Mouse (Mus musculus) 416B (cell line): ENCODE measurements around the gene C4b.
"Not testable (repeated sequence)": the region's sequence is repeated elsewhere in the genome, so short reads cannot be mapped to it uniquely, and the experiment has no call there.

ENCODE experiments used
- DNase-seq: peaks from one replicate; pipeline ENCODE4 v3.0.0; 2011; ENCODE audit warnings: low read depth

The C4b gene

DNA sequence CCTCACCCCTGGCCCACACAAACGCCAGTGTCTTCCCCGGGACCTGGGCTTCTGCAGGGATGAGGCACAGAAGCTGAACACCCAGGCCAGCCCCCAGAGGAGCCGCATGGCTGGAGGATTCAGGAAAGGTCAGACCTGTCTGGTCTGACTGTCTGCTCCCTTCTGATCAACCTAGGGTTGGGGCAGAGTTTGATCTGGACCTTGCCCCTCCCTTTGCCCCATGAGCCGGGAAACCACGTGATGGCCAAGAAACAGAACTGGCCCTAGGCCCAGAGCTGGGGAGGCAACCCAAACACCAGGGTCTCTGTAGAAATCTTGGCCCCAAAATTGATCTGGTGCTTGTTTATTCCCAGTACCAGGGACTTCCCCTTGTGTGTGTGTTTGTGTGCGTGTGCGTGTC is at the start of gene C4b:
TSS of gene C4b (minus strand) at position 164 of the 400 bp plus-strand sequence.
- DNase-seq, result no peak

DNA sequence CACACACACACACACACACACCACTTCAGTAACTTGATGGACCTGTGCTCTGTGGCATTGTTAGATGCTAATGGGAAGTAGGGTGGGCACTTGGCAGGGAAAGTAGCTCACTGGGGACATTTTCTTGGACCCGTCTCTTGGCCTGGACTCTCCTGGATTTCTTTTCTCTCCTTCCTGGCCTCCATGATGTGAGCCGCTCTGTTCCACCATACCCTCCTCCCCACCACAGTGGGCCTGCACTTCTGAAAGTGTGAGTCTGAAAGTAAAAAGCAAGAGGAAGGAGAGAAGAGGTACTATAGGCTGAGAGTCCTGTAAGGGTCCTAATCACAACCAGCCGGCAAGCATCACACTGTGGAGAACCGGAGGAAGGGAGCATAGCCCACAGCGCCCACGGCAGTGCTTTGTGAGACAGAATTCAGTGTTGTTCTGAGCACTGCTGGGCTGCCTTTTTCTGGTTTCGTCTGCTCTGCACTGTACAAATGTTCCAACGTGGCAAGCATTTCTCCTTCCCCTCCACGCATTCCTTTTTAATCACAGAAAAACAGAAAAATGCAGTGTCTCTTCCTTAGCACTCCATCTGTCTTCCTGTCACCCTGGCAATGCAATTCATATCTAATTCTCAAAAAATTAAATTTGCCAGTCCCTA is 34.1 kb upstream of the C4b start:
- no peak for DNase-seq

DNA sequence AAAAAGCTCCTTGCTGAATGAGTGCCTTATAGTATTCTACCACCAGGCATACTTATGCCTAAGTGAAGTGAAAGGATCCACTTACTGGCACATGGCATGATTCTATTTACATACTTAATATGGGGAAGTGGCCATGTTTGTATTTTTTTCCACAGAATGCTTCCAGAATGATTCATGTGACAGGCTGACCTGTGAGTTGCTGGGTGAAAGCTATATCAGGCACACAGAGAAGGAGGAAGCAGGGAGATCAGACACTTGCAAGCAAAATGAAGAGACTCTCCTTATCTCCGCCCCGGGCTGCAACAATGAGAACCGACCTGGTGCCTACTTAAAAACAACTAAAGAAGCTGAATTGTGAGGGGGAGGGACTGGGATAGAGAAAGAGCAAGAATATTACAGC is 17.8 kb upstream of the C4b start:
- no peak for DNase-seq

DNA sequence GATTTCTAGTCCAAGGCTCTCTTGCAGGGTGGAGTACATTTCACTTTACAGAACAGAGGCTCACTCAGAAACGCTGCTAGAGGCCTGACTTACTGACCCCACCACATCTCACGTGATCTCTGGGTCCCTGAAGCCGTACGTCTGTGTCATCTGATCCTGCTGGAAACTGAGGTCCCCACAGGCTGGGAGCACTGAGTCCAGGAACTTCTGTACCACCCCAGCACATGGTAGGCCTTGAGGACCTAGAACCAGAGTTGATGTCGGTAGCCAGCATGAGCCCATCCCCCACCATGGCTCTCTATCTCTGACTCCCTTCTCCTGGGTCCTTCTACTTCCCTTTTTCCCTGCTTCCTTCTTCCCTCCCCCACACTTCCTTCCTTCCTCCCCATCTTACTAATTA is 2.8 kb upstream of the C4b start:
- no peak for DNase-seq

DNA sequence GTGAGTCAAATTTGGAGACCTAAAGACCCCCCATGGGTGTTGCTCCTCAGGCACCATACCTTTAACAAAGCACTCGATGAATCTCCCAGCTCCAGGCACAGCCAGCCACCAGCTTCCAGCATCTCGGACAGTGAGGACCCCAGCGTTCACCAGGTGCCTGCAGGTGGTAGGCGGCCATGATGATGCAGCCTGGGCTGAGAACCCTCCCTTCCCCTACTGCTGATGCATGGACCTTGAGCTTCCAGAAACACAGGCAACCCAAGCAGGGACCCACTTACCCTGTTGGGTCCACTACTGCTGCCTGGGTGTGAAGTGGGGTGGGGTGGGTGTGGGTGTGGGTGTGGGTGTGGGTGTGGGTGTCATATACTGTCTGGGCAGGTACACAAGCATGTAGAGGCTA is 1.5 kb upstream of the C4b start:
- not testable (repeated sequence) for DNase-seq

DNA sequence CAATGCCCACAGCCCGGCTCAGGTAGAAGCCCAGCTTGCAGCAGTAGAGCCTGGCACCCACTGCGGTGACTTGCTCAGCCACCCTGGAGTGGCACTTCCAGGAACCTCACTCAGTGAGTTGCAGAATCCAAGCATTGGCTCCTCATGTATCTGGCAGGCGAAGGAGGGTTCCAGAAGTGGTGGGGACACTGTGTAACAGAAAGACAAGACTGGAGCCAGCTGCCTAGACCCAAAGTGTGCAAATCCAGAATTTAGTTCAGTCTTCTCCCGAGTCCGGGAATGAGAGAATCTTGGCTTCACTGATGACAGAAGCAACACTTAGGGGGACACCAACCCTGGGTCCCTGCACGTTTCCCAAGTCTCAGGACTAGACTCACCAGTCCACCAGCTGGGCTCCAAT is 929 bp upstream of the C4b start:
- not testable (repeated sequence) for DNase-seq

DNA sequence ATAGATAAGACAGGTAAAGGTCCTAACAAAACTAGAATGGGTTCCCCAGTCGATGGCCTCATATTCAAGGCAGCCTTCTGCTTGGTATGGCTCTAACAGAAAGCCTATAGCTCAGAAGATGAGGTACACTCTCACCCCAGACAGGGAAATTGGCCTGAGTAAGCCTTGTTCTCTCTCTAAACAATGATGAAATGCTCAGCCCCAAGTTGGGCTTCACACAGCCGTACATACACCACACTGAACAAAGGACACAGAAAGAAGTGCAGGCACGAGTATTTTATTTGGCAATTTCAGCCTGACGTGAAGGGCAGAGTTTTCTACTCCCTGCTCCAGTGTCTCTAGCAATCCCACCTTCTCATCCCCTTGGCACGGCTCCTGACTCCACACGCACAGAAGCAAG is 524 bp upstream of the C4b start:
- no peak for DNase-seq

DNA sequence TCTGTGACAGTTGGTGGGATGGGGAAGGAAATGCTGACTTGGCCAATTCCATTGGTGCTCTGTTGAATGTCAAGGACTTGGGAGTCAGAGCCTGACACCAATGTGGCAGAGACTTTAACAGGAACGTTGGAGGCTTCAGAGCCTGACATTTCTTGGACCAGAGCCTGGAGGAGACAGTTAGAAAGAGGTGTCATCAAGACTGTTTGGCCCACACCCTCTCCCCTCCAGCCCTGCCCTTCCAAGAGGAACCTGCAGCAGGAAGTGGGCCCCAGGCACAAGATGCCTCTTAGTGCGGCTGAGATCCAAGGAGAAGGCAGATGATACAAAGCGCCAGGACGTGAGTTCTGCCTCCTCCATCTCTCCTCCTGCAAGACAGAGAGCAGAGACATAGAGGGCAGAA is 3.4 kb downstream of the C4b start:
- no peak for DNase-seq

DNA sequence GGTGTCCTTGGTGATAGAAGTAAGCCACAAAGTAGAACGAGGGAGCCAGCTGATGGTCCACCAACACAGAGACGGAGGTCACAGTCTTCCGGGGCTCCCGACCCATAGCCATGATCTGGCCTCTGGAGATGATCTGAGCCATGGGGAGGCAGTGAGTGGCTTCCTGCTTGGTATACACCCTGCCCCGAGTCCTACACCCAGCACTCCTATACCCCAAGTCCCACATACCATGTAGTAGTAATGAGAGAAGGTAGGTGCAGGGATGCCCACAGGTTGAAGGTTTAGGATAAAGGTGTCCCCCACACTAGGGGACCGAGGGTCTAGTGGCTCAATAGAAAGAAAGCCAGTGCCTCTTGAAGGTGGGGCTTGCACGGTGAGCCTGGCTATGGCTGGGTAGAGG is 4.0 kb downstream of the C4b start:
- not testable (repeated sequence) for DNase-seq

DNA sequence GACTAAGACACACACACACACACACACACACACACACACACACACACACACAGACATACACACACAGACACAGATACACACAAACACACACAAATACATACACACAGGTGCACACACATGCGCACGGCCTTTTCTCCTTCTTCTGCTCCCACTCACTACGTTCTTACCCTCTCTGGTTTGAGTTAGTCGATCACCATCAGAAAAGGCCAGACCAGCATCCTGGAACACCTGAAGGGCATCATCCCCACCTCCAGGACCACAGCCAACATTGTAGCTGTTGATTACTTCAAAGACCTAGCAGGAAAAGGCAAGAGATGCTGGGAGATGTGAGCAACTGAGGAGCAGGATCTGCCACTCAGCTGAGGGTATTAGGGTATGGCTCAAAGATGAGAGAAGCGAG is 6.2 kb downstream of the C4b start:
- DNase-seq, result not testable (repeated sequence)

DNA sequence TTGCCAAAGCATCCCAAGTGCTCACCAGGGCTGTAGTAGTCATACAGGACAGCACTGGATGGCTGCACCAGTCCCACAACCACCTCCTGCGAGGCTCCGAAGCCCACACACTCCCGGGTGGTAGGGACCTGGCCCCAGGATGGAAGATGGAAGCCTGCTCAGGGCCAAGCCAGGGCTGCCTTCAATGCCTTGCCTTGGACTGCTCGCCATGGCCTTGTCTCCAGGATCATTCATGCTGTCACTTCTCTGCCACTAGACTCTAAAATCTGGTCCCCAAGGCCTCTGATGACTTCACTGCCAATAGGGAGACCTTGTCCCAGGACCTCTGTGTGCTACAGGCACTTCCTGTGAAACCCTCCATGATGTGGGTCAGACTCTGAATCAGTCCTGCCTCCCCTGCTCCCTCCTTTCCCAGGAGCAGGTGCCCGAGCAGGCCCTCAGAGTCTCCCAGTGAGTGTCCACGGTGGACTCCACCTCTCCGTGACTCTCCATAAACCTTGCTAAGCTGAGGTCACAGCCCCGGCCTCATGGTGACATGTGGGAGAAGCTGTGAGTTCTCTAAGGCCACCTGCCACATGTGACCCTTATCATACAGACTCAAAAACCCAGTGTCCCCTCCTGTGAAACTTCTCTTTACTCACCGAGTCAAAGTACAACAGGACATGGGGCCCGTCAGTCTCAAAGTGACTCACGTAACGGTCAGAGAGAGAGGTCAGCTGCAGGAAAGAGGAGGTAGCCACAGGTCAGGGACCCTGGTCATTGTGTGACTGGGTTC is 13.7 kb downstream of the C4b start:
- DNase-seq, result not testable (repeated sequence)

DNA sequence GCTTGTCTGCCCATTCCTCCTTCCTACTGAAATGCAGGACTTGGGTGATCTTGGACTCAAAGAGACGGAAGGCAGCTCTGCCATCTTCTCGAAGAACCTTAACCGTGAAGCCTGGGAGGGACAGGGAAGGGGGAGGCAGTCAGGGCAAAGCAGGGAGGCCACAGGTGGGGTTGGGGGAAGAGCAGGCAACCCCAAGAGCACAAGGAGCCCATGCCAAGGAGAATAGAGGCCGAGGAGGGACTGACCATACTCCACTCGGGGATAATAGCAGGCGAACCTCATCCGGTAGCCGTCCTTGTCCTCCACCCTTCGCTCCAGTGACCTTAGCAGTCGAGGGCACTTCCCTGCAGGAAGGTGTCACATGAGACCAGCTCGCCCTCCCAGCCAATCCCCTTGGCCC is 14.5 kb downstream of the C4b start:
- DNase-seq, result not testable (repeated sequence)

DNA sequence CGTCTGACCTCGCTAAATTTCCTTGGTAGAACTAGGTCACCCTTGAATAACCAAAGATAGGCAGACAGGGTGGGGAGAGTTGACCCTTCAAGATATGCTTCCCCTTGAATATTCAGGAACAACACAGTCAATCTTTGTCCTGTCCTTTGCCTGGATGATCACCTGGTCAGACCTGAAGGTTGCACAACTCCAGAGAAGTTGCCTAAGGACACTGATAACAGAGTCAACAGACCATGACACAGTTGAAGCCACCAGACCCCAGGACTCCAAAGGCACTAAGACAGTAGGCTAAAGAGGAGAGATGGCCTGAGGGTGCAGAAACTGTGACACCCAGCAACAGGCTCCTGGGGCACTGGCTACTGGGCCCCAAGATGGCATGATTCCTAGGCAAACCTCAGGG is 15.8 kb downstream of the C4b start:
- DNase-seq, result no peak

DNA sequence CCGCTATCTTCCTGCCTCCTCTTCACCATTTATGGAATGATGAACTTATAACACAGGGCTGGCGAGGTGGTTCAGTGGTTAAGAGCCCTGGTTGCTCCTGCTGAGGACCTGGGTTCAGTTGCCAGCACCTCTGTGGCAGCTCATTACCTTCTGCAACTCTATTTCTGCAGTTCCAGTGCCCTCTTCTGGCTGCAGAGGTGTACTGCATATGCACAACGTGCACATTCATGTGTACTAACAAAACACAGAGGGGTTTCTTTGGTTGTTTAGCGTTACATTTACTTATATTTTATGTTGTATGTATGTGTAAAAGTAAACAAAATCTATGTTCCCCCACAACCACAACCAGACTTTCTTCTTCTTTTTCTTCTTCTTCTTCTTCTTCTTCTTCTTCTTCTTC is 20.6 kb downstream of the C4b start:
- peak; percentile 5 for DNase-seq

DNA sequence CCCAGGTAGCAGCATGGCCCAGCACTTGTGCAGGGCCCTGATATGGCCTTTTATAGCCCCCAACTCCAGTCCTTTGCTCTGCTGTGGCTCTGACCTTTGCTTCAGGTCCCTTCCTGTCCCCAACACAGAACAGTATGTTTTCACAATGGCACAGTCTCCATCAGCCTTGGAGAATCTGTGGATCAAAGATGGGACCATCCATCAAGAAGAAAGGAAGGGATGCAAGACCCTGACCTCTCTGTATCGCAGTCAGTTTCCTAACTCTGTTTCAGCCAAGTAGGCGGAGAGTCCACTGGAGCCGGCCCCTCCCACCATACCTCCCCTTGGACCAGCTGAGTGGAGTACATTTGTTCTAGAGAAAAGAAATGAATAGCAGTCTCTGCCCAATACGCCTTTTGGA is 21.4 kb downstream of the C4b start:
- not testable (repeated sequence) for DNase-seq

DNA sequence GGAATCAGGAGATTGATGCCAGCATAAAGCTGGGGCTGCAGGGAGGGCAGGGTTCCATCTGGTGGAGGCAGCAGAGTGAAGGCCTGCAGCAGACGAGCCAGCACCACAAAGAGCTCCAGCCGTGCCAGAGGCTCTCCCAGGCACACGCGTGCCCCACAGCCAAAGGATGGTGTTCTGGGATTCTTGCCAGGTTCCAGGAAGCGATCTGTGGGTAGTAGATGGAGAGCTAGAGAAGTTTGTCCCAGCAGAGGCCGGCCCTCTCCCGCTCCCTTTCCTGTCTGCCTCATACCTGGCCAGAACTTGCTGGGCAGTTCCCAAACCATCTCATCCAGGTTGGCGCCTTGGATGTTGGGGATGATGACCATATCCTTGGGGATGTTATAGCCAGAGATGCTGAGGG is 23.8 kb downstream of the C4b start:
- DNase-seq, result not testable (repeated sequence)

DNA sequence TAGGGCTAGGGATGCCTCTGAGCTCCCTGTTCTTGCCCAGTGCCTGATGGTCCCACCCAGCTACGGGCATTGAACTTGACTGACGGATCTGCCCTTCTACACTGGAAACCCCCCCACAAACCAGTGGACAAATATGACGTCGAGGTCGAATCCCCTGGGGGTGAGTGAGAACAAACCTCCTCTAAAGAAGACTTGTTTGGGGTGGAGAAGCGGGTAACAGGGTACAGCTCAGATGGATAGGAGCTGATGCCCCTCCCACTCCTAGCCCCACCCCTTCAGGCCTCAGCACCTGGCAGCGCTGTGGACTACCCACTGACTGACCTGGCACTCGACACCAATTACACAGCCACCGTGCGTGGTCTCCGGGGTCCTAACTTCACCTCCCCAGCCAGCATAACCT is 26.3 kb downstream of the C4b start:
- DNase-seq, result no peak

DNA sequence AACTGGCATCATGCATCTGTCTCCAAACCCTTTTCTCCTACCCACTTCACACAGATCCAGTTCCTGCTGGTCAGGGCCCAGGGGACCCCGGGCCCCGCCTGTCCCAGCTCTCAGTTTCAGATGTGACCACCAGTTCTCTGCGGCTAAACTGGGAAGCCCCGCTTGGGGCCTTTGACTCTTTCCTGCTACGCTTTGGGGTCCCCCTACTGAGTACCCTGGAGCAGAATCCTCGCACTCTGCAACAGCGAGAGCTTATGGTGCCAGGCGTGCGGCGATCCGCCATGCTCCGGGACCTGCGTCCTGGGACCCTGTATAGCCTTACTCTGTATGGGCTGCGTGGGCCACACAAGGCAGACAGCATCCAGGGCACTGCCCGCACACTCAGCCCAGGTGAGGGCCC is 27.4 kb downstream of the C4b start:
- no peak for DNase-seq

DNA sequence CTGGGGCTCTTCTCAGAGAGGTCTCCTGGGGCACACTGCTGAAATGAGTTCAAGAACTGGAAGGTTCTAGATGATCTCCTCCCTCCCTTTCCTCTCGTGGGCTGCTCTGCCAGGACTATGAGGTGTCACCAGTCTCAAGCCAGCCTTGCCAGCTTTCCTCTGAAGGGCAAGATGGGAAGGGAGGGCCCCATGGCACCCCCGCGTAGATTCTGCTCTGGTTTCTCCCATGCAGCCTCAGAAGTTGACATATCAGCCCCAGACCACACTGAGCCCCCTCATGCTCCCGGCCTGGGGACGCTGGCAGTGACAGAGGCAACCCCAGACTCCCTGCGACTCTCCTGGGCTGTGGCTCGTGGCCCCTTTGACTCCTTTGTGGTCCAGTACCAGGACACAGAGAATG is 28.2 kb downstream of the C4b start:
- DNase-seq, result not testable (repeated sequence)

DNA sequence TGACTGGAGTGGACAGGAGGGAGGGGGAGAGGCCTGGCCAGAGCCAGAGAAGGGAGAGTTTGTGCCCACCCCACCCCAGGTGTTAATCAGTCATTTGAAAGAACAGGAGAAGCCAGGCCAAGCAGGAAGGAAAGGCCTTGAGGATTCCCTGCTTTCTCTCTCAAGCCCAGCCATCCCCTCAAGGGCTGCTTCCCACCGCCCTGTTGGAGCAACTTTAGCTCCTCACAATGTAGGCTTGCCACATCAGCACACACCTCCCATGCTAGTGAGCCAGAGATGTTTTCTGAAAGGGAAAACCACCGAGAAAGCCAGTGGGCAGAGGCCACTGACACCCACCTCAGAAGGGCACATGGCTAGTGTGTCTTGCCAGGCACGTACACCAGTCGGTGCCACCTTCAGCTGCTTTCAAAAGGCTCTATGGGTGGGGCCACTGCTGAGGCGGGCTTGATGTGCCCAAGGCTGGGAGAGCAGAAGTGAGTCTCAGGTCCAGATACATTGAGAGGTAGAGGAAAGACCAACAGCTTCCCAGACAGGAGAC is 28.7 kb downstream of the C4b start:
- DNase-seq, result not testable (repeated sequence)

DNA sequence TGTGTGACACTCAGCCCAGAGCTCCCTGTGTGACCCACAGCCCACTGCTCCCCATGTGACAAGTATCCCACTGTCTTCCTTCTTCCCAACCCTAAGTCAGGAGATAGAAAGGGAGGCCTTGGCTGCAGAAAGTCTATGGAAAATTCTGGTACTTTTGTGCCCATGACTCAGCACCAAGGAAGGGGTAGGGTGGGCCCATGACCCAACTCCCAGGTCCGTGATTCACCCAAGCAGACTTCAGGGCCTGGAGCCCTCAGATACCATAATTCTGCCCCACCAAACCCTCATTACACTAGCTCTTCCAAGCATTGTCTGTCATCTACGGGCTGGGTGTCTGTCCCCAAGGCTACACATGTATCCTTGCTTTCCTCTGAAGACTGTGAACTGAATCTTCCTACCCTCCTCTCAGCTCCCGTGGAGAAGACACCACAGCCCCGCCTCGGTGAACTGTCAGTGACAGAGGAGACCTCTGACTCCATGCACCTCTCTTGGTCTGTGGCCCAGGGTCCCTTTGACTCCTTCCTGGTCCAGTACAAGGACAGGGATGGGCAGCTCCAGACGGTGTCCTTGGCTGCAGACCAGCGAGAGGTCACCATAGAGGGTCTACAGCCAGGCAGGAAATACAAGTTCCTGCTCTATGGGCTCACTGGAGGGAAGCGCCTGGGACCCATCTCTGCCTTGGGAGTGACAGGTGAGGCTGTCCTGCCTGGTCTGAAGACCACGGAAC is 29.3 kb downstream of the C4b start:
- not testable (repeated sequence) for DNase-seq

DNA sequence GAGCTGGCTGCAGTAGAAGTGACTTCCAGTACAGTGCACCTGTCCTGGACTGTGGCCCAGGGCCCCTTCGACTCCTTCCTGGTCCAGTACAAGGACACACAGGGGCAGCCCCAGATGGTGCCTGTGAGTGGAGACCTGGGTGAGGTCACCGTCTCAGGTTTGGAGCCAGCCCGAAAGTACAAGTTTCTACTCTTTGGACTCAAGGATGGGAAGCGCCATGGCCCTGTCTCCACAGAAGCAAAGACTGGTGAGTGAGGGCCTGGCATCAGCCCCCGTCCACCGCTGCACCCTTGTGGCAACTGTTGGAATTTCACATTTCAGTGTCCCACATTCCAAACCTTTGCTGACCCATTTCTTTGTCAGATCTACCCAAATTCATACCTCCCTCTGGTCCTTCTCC is 30.7 kb downstream of the C4b start:
- peak; percentile 58 for DNase-seq

DNA sequence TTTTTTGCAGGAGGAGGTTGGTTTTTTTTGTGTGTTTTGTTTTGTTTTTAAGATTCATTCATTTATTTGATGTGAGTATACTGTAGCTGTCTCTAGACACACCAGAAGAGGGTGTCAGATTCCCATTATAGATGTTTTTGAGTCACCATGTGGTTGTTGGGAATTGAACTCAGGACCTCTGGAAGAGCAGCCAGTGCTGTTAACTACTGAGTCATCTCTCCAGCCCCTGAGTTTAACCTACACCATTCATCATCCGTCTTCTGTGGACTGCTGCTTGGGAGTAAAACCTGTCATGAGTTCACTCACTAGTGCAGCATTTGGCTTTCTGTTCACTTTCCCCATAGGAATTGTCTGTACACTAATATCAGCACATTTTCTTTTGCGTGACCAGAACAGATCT is 37.2 kb downstream of the C4b start:
- not testable (repeated sequence) for DNase-seq
